Mouse (Mus musculus): ENCODE data around the gene Ccrl2.

GRCm38 (mm10) chr9:111012041-111012440 lies 45.3 kb downstream of the Ccrl2 start:
- no peak for TF ChIP-seq CTCF (IDR thresholded peaks at IDR 0.05; ENCODE audit: insufficient read depth, low read depth, low read length)
- no peak for TF ChIP-seq POLR2A (IDR thresholded peaks at IDR 0.05; ENCODE audit: insufficient read depth, low read depth, low read length)

All from olfactory bulb, adult 2 months (tissue).